12 mouse cellular contexts compared by ENCODE assay signal in the genomic region with DNA sequence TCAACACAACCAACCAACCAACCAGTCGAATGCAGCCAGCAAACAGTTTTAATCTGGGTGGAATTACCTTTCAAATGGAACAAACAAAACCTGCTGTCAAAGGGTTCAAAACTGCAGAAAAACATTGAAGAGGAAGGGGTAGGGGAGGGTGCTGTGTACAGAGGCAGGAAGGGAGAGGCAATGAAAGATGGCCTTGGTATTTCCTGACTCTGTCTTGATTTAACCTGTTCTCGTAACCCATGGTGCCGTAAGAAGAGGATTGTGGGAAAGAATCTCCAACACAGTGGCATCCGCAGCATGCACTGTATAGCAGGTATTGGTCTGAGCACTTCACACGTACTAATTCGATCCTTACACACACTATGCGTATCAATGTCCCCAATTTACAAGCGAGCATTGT.
"Had no signal": no experiment of that assay in that cellular context is flagged by ENCODE, and none has a peak within 500 bp of the region (broad histone marks: within the 10 kb centered on the region; RNA-seq: fewer than 3 reads in every experiment).

No protein-coding gene starts in this region.

- DNase-seq: kidney, postnatal 10 days; lung, embryonic 14.5 days; lung, postnatal 10 days; lung, postnatal 4 days; right cerebral cortex, adult 18-20 months; right cerebral cortex, postnatal 25 days had no signal

- H3K27ac ChIP-seq: left cerebral cortex, adult 2 months; limb, embryonic 15.5 days; liver, embryonic 12.5 days; midbrain, embryonic 15.5 days had no signal

- H3K9me3 ChIP-seq: limb, embryonic 15.5 days; liver, embryonic 12.5 days; megakaryocyte, embryonic 14.5 days; midbrain, embryonic 15.5 days had no signal

- H3K4me3 ChIP-seq: left cerebral cortex, adult 2 months; limb, embryonic 15.5 days; liver, embryonic 12.5 days; megakaryocyte, embryonic 14.5 days; midbrain, embryonic 15.5 days had no signal

- ATAC-seq: liver, embryonic 12.5 days; midbrain, embryonic 15.5 days had no signal

- H3K4me1 ChIP-seq: limb, embryonic 15.5 days; liver, embryonic 12.5 days; megakaryocyte, embryonic 14.5 days; midbrain, embryonic 15.5 days had no signal

- H3K36me3 ChIP-seq: limb, embryonic 15.5 days; liver, embryonic 12.5 days; midbrain, embryonic 15.5 days had no signal

- H3K9ac ChIP-seq: limb, embryonic 15.5 days; liver, embryonic 12.5 days; lung, embryonic 14.5 days; midbrain, embryonic 15.5 days had no signal

- H3K27me3 ChIP-seq: limb, embryonic 15.5 days; liver, embryonic 12.5 days; midbrain, embryonic 15.5 days had no signal

- H3K4me2 ChIP-seq: limb, embryonic 15.5 days; liver, embryonic 12.5 days; lung, embryonic 14.5 days; midbrain, embryonic 11.5 days; midbrain, embryonic 15.5 days had no signal
